Mouse (Mus musculus) liver, adult 10 weeks (tissue): ENCODE results near the gene Gm3468. TPM values are rescaled to one million over a fixed set of nuclear protein-coding genes. Genes with fewer than 3 reads are reported as not detected.

ENCODE experiments used
- polyA plus RNA-seq: library from polyadenylated mRNA; stranded (reverse); fragments of 350-450 nt; fragmentation: Illumina TruSeq; extraction: RNeasy Lipid Tissue Mini Kit (QIAGEN cat#74804); gene quantifications from one replicate; pipeline ENCODE4 v1.2.3, GENCODE M21; 2014; ENCODE audit warnings: low read depth, low replicate concordance

Gm3468 gene
- not detected for polyA plus RNA-seq

DNA sequence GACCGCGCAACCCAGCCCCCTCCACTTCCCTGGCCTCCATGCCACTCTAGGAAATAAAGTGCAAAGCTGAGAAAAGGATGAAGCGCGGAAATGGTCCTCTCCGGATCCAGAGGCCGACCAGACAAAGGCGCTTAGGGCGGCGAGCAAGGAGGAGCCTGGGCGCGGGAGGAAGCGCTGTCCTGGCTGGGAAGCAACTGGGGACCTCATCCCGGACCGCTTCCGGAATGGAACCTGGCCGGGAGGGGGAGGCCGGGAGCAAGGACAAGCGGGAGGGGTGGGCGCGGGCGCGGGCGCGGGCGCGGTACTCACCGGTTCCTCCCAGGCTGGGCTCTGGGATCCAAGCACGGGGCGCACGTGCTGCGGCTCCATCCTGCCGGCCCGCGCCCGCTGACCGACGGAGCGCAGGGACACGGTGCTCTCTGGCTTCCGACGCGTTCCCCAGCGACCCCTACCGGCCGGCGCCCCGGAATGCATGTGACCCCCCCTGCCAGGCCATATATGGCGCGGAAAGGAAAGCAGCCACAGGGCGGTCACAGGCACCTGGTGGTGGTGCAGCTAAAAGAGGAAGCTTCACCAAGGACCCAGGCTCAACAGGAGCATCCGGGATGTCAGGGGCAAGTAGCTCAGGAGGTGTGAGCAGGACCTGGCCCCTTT, at the start of gene Gm3468:
TSS of gene Gm3468 (minus strand) at position 394 of the 654 bp plus-strand sequence.

DNA sequence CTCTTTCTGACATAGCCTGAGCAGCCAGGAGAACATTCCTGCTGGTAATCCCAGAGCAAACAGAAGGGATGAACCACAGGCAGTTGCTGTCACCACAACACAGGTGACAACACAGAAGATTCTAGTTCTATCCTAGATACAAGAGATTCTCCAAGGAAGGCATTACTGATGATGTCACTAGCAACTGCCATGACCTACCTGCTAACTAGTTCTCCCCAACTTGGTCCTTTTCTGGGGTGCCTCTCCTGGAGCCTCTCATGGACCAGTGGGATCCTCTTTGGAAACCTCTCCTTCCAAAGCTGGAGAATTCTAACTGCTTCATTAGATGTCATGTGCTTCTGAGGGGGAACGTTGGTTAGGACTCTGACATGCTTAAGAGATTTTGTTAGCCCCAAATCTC, 17.2 kb upstream of the Gm3468 start, which contains the start of gene Gm3476:
TSS of gene Gm3476 (minus strand) at position 101 of the 400 bp plus-strand sequence.

DNA sequence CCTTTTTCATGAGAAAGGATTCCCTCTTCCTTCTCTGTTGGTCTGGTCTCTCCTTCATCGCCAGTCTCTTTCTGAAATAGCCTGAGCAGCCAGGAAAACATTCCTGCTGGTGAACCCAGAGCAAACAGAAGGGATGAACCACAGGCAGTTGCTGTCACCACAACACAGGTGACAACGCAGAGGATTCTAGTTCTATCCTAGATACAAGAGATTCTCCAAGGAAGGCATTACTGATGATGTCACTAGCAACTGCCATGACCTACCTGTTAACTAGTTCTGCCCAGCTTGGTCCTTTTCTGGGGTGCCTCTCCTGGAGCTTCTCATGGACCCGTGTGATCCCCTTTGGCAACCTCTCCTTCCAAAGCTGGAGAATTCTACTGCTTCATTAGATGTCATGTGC, 14.6 kb downstream of the Gm3468 start, which contains the start of gene Gm8206:
TSS of gene Gm8206 (minus strand) at position 101 of the 400 bp plus-strand sequence.

DNA sequence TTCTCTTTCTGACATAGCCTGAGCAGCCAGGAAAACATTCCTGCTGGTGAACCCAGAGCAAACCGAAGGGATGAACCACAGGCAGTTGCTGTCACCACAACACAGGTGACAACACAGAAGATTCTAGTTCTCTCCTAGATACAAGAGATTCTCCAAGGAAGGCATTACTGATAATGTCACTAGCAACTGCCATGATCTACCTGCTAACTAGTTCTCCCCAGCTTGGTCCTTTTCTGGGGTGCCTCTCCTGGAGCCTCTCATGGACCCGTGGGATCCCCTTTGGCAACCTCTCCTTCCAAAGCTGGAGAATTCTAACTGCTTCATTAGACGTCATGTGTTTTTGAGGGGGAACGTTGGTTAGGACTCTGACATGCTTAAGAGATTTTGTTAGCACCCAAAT, 50.3 kb downstream of the Gm3468 start, which contains the start of gene Gm6337:
TSS of gene Gm6337 (minus strand) at position 101 of the 400 bp plus-strand sequence.

Other genes with a start within 250 kb of the Gm3468 start
- not detected for gene Gm8237, start 228.3 kb downstream of the Gm3468 start, polyA plus RNA-seq
- gene Gm3248, start 146.9 kb downstream of the Gm3468 start, polyA plus RNA-seq: not detected
- not detected for gene Gm3453, start 129.5 kb downstream of the Gm3468 start, polyA plus RNA-seq
- gene Gm6337, start 50.4 kb downstream of the Gm3468 start, polyA plus RNA-seq: not detected
- not detected for gene Gm8206, start 14.7 kb downstream of the Gm3468 start, polyA plus RNA-seq
- not detected for gene Gm3476, start 17.1 kb upstream of the Gm3468 start, polyA plus RNA-seq
- not detected for gene Gm21560, start 110.6 kb upstream of the Gm3468 start, polyA plus RNA-seq
- gene Gm3411, start 178.6 kb upstream of the Gm3468 start, polyA plus RNA-seq: not detected
- not detected for gene Gm21103, start 196.2 kb upstream of the Gm3468 start, polyA plus RNA-seq
- not detected for gene Gm3618, start 235.0 kb upstream of the Gm3468 start, polyA plus RNA-seq